Mouse (Mus musculus) cortical plate, adult 2 months (tissue): ENCODE measurements around the gene Tmem51. TPM values are rescaled to one million over a fixed set of nuclear protein-coding genes. Genes with fewer than 3 reads are reported as not detected.
A peak's percentile ranks its signal among the peaks of the same experiment; 100 is the strongest.

Source experiments
- H3K27ac ChIP-seq: fragments of 200-500 bp; 2 replicates; pipeline ENCODE4 v1.5.1; 2012; ENCODE audit warnings: low read length, control low read depth, inconsistent platforms; ENCODE audit not compliant: insufficient read depth
- H3K4me1 ChIP-seq: fragments of 200-500 bp; 2 replicates; pipeline ENCODE4 v1.6.1; 2011; ENCODE audit warnings: low read length; ENCODE audit not compliant: control insufficient read depth, insufficient read depth
- H3K4me3 ChIP-seq: fragments of 200-500 bp; 2 replicates; pipeline ENCODE4 v1.5.1; 2011; ENCODE audit warnings: mild to moderate bottlenecking, low read length, control low read depth; ENCODE audit not compliant: insufficient read depth
- CTCF ChIP-seq: fragments of 200-500 bp; IDR thresholded peaks from 2 replicates; pipeline ENCODE4 v1.5.1; 2011; ENCODE audit warnings: mild to moderate bottlenecking, control low read depth, low read length; ENCODE audit not compliant: insufficient read depth; ENCODE audit errors: extremely low read depth
- POLR2A ChIP-seq: fragments of 200-500 bp; IDR thresholded peaks from 2 replicates; pipeline ENCODE4 v1.6.1; 2011; ENCODE audit warnings: mild to moderate bottlenecking, low read length, control low read depth; ENCODE audit not compliant: insufficient read depth; ENCODE audit errors: extremely low read depth
- polyA plus RNA-seq: library from polyadenylated mRNA; depleted of rRNA; stranded (reverse); fragments of >200 nt; gene quantifications from 2 replicates; pipeline ENCODE4 v1.2.3, GENCODE M21; 2012

Tmem51 gene
- polyA plus RNA-seq, 1 experiment: 8.4 TPM

- H3K27ac ChIP-seq: no peak overlapping the region
- no peaks in the 10 kb centered on the region for H3K4me1 ChIP-seq
- no peak overlapping the region for H3K4me3 ChIP-seq
- peak; percentile 82 for TF ChIP-seq CTCF
- TF ChIP-seq POLR2A: no peak
Observed at GRCm38 (mm10) chr4:142098303-142098702, 14.2 kb upstream of the Tmem51 start.

- H3K4me3 ChIP-seq: no peak overlapping the region
- no peaks in the 10 kb centered on the region for H3K4me1 ChIP-seq
- TF ChIP-seq POLR2A: no peak
- no peak for TF ChIP-seq CTCF
- H3K27ac ChIP-seq: no peak overlapping the region
Observed at GRCm38 (mm10) chr4:142097871-142098270, 13.8 kb upstream of the Tmem51 start.

- TF ChIP-seq CTCF: no peak
- TF ChIP-seq POLR2A: no peak
- H3K27ac ChIP-seq: no peak overlapping the region
- no peak overlapping the region for H3K4me3 ChIP-seq
- no peaks in the 10 kb centered on the region for H3K4me1 ChIP-seq
Observed at GRCm38 (mm10) chr4:142095513-142096241, 11.6 kb upstream of the Tmem51 start.

- TF ChIP-seq CTCF: no peak
- no peak for TF ChIP-seq POLR2A
- H3K27ac ChIP-seq: no peak overlapping the region
- no peak overlapping the region for H3K4me3 ChIP-seq
Observed at GRCm38 (mm10) chr4:142094386-142094785, 10.3 kb upstream of the Tmem51 start.

GRCm38 (mm10) chr4:142091100-142091499 lies 7.0 kb upstream of the Tmem51 start:
- Histone ChIP-seq H3K27ac (no peak overlapping the region), H3K4me1 (no peaks in the 10 kb centered on the region), H3K4me3 (no peak overlapping the region)
- no peak for TF ChIP-seq POLR2A
- no peak for TF ChIP-seq CTCF

More at GRCm38 (mm10) chr4:142094386-142094785, 10.3 kb upstream of the Tmem51 start:
- no peaks in the 10 kb centered on the region for H3K4me1 ChIP-seq

- TF ChIP-seq CTCF (no peak), POLR2A (no peak)
- H3K27ac ChIP-seq: no peak overlapping the region
- no peak overlapping the region for H3K4me3 ChIP-seq
- no peaks in the 10 kb centered on the region for H3K4me1 ChIP-seq
Observed at GRCm38 (mm10) chr4:142089966-142090365, 5.9 kb upstream of the Tmem51 start.

GRCm38 (mm10) chr4:142088836-142089235 lies 4.7 kb upstream of the Tmem51 start:
- Histone ChIP-seq H3K27ac (no peak overlapping the region), H3K4me3 (no peak overlapping the region), H3K4me1 (no peaks in the 10 kb centered on the region)
- TF ChIP-seq POLR2A (no peak), CTCF (no peak)

GRCm38 (mm10) chr4:142088409-142088808 lies 4.3 kb upstream of the Tmem51 start:
- H3K27ac ChIP-seq: no peak overlapping the region
- H3K4me3 ChIP-seq: no peak overlapping the region
- H3K4me1 ChIP-seq: no peaks in the 10 kb centered on the region
- no peak for TF ChIP-seq POLR2A
- TF ChIP-seq CTCF: no peak

- no peak overlapping the region for H3K27ac ChIP-seq
- no peak overlapping the region; the same call in 1 of the 2 replicates for H3K4me3 ChIP-seq
- no peaks in the 10 kb centered on the region for H3K4me1 ChIP-seq
- TF ChIP-seq POLR2A (no peak), CTCF (no peak)
Observed at GRCm38 (mm10) chr4:142084936-142085563, 946 bp upstream of the Tmem51 start.

GRCm38 (mm10) chr4:142083762-142084130 lies 358 bp downstream of the Tmem51 start:
- peak overlapping the region; percentile 38 for H3K4me3 ChIP-seq
- no peak overlapping the region for H3K27ac ChIP-seq
- no peaks in the 10 kb centered on the region for H3K4me1 ChIP-seq
- TF ChIP-seq POLR2A (no peak), CTCF (0 out of 2 replicates have a peak, but pooled peaks have one; percentile 39)
